ENCODE assay signal across 24 mouse cellular contexts in the genomic region with DNA sequence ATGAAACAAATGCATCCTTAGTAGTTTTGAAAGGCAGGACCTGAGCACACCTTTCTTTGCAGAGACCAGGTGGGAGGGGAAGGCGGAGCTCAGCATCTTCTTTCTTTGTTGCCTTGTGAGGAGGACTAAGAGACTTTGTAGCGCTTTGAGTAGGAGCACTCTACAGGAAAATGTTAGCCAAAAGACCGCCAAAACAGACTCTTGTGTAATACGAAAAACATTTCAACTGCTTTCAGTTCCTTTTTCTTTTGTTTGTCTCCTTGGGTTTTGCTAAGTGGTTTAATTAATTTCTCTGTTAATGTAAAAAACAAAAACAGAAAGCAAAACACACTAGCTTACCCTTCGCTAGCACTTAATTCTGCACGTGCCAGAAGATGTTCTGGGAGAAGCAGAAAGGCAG.
"Had no signal": no experiment of that assay in that cellular context is flagged by ENCODE, and none has a peak within 500 bp of the region (broad histone marks: within the 10 kb centered on the region; RNA-seq: fewer than 3 reads in every experiment).

No protein-coding gene starts in this region.

- H3K27me3 ChIP-seq: heart, embryonic 15.5 days; hindbrain, embryonic 12.5 days; intestine, embryonic 15.5 days; limb, embryonic 12.5 days; liver, embryonic 13.5 days had no signal

- H3K36me3 ChIP-seq: heart, embryonic 13.5 days; heart, embryonic 15.5 days; hindbrain, embryonic 10.5 days; hindbrain, embryonic 12.5 days; intestine, embryonic 15.5 days; limb, embryonic 10.5 days; limb, embryonic 12.5 days; liver, embryonic 13.5 days had no signal

- H3K9ac ChIP-seq: heart, embryonic 13.5 days; heart, embryonic 15.5 days; hindbrain, embryonic 12.5 days; hindbrain, embryonic 14.5 days; intestine, embryonic 15.5 days; limb, embryonic 12.5 days; liver, embryonic 13.5 days had no signal

- H3K27ac ChIP-seq: heart, adult 2 months; heart, embryonic 13.5 days; heart, embryonic 15.5 days; hindbrain, embryonic 10.5 days; hindbrain, embryonic 12.5 days; hindbrain, embryonic 14.5 days; intestine, embryonic 15.5 days; layer of hippocampus, adult 2 months; left cerebral cortex, adult 2 months; limb, embryonic 10.5 days; limb, embryonic 12.5 days; liver, embryonic 13.5 days had no signal

- H3K4me1 ChIP-seq: hindbrain, embryonic 12.5 days; intestine, embryonic 15.5 days; limb, embryonic 10.5 days; limb, embryonic 12.5 days; liver, embryonic 13.5 days had no signal

- H3K9me3 ChIP-seq: heart, embryonic 13.5 days; heart, embryonic 15.5 days; hindbrain, embryonic 10.5 days; hindbrain, embryonic 12.5 days; intestine, embryonic 15.5 days; limb, embryonic 10.5 days; limb, embryonic 12.5 days; liver, embryonic 13.5 days had no signal

- H3K4me2 ChIP-seq: heart, embryonic 11.5 days; heart, embryonic 13.5 days; heart, embryonic 15.5 days; hindbrain, embryonic 12.5 days; hindbrain, embryonic 14.5 days; intestine, embryonic 15.5 days; limb, embryonic 12.5 days; liver, embryonic 11.5 days; liver, embryonic 13.5 days had no signal

- DNase-seq: gastrocnemius, postnatal 14 days; gastrocnemius, postnatal 36 days; heart, adult 2 months; heart, postnatal 14 days; heart, postnatal 4 days; kidney, adult 18-20 months; kidney, adult 8-10 months; kidney, postnatal 10 days; kidney, postnatal 25 days; kidney, postnatal 4 days; liver; liver, embryonic 13.5 days had no signal

- H3K4me3 ChIP-seq: heart, adult 2 months; heart, embryonic 13.5 days; heart, embryonic 15.5 days; hindbrain, embryonic 10.5 days; hindbrain, embryonic 12.5 days; intestine, embryonic 15.5 days; layer of hippocampus, adult 2 months; left cerebral cortex, adult 2 months; limb, embryonic 10.5 days; limb, embryonic 12.5 days; liver, embryonic 13.5 days had no signal
